Mouse (Mus musculus) T-helper 1 cell (primary cell): Measurements from ENCODE around the gene Acot11.

Source experiments
- in situ Hi-C: fragments of 300-600 bp; cut with MboI, MseI; formaldehyde crosslinking; loops from one replicate; pipeline ENCODE4 v1.15.1; 2025; ENCODE audit warnings: high pct_unique_total_duplicates

Acot11 gene

DNA sequence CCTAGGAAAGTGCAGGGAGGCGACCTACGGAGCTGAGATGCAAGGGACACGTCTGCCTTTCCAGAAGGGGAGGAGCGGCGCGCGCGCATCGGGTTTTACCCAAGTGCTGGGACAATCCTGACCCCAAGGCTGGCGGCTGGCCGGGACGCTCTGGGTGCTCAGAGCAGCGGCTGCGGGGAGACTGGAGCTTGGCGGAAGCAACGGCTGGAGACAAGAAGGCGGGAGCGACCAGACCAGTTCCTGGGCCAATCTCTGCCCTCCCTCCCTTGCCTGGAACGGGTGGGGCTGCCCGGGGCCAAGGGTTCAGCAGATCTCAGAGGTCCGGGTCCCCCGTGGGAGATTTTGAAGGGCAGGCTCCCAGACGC lies at the start of gene Acot11:
Gene Acot11 (minus strand): TSS at position 89 of the 365 bp plus-strand sequence.
- in situ Hi-C loops = no loop called here

DNA sequence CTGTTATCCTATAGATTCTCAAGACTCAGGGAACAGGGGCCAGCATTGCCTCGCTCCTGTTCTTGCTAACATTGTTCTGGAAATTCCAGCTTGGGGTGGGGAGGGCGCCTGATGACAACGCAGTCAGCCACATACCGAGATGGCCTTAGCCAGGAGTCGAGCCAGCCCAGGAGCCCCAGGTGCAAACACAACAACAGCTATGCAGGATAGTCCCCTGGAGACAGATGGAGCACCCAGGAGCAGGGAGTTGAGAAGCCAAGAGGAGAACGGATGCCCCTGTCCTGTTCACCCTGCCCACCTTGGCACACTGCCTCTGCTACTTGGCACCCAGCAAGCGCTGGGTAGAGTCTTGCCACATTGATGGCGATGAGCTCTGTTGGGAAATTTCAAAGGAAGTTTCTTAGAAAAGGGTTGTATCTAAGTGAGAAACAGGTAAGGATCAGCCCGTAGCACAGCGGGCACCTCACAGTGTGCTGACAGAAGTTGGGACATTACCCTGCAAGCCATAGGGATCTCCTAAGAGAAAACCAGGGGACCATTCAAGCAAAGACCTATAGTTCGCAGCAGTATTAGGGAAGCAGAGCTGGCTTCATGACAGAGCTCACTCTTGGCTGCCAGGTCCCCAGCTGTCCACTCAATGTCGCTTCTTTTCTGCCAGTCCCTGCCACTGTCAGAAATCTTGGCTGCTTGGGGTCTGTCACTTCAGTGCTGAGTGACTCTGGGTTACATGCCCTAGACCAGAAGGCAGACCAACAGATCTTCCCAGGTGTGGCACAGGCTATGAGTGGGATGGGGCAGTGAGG lies 43.7 kb upstream of the Acot11 start:
- in situ Hi-C loops = loop anchor here (25.0 kb wide), 1 partner anchor 139 kb away; no protein-coding TSS in a partner anchor

DNA sequence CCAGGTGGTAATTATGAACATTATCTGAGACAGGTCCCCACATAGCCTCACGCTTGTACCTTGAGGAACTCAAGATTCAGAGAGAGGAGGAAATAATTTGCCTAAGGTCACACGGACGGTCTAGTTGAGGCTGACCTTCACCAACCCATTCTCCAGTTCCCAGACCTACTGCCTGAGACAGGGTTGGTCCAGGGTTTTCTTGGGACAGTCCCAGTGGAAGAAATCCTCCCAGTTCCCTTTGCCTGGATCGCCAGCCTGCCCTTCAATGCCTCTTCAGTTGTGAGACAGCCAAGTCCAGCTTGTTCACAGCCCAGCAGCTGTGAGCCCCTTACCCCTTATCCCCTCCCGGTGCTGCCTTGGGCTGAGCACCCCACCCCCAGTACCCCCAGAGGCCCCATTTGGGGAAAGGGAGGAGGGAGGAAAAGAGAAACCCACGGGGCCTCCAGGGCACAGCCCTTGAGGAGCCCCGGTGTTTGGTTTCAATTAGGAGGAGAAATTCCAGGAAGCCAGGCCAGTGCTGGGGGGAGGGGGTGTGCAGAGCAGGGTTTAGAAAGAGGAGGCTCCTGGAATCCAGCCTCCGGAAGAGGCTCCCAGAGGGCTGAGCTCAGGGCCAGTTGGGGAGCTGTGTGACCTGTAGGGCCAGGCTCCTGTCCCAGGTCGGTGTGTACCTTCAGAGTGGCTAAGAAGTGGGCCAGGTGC lies 42.9 kb upstream of the Acot11 start:
- in situ Hi-C loops = loop anchor here (25.0 kb wide), 1 partner anchor 140 kb away; no protein-coding TSS in a partner anchor

DNA sequence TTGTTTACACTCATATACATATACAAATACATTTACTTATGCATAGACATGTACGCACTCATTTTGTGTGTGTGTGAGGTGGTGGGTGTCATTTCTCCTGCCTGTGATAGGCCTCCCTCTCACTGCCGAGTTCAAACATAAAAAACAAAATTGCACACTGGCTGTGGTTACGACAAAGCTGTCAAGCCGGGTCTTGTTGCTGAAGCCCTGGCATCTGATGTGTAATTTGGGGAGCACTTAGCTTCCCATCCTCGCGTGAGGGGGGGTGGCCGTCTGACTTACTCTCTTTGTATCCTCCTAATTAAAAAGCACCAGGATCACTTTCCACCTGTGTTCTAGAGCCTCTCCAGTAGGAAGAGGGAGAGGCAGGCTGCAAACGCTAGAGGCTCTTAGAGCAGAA lies 37.8 kb upstream of the Acot11 start:
- in situ Hi-C loops = loop anchor here (25.0 kb wide), 1 partner anchor 145 kb away; no protein-coding TSS in a partner anchor

DNA sequence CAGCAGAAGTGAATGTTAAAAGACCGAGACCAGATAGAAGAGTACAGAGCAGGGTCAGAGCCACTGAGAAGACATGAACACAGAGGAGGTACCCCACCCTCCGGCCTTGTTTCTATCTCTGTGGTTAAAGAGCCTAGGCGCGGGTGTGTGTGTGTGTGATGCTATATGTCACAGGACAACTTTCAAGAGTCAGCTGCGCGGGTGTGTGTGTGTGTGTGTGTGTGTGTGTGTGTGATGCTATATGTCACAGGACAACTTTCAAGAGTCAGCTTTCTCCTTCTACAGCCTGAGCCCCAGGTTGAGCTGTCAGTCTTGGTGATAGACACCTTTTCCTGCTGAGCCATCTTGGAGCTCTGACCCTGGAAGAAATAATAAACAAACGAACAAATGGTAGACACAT lies 37.1 kb upstream of the Acot11 start:
- in situ Hi-C loops = loop anchor here (25.0 kb wide), 1 partner anchor 145 kb away; no protein-coding TSS in a partner anchor

DNA sequence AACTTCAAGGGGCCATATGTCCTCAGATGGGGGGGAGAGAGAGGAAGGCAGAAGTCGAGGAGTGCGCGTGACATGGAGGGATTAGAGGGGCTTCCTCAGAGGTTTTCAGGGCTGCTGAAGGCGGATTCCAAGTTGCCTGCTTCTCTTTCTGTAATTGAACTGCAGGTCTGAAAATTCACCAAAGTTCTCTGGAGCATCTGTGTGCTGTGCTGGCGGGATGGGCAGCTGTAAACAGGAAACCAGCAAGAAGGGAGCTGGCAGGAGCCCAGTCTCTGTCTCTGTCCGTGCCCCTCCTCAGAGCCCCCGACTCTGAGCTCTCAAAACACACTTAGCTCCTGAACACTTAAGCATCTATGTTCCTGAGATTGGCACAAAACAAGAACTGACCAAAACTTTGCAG lies 36.5 kb upstream of the Acot11 start:
- in situ Hi-C loops = loop anchor here (25.0 kb wide), 1 partner anchor 146 kb away; no protein-coding TSS in a partner anchor

DNA sequence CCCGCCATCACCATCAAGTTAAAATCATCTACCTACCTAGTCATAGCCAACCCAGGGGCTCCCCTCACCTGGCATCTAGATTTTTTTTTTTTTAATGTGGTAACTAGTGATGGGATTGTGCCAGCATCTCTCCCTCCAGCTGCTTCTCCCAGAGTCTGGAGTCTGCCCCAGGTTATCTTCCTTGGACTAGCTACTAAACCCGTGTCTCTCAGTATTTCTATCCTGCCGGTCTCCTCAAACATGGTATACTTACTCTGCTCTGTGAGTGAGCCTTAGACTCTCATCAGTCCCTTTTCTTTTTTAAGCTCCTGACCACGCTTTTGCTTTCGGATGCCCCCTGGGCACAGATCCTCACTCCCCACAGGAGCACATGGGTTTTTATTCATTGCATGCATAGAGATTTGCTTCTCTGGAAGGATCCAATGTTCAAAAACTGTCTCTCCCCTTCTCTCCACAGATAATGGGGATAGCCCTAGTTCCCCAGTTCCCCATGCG lies 35.9 kb upstream of the Acot11 start:
- in situ Hi-C loops = loop anchor here (25.0 kb wide), 1 partner anchor 147 kb away; no protein-coding TSS in a partner anchor

DNA sequence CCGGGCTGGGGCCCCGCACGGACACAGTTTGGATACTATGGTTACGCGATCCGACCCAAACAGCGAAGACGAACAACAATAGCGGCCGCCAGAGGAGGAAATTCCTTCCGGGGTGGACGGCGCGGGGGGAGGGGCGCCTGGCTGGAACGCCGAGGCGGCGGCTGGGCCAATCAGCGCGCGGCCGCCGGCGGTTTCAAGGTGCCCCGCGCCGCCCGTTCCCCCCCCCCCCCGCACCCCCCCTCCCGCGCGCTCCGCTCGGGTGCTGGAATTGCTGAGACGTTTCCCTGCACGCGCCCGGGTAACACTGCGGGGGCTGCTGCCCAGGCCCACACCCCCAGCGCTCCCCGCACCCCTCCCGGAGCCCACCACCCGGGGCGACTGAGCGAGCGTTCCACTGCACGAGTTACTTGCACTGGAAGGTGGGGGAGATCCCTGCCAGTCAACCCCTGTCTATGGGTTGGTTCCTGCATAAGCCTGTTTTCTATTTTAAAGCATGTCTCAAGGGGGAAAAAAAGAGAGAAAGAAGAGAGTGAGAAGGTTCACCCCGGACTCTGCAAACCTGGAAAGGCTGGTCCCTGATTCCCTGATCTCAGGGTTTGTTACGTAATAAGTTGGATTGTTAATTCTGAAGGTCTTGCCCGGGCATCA lies 35.3 kb upstream of the Acot11 start:
- in situ Hi-C loops = loop anchor here (10.0 to 25.0 kb wide), 2 partner anchors 147 to 335 kb away; partner anchors contain the start of genes Tceanc2 and Tmem59

DNA sequence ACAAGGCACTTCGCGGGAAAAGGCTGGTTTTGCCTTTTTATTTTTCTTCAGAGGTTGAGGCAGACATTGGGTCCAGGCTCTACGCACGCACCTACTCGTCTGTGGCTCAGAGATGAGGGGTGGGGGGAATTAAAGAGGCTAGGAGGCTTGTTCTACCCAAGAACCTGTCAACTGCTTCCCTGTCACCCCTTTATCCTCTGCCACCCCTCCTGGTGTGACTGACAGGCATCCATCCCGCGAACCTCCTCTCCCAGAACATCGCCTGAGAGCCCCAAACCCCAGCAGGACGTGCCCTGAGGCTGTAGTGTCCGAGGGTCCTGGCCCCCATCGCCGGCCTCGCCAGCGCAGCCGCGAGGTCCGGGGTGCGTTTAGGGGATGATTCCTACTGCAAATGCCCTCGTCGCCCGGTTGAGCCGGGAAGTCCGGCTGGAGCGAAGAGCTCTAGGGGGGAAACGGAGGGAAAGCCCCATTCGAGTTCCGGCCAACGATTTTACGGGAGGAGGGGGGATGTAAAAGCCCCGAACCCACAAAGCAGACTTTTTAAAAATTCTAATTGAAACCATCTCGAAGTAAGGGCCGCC lies 34.5 kb upstream of the Acot11 start:
- in situ Hi-C loops = loop anchor here (10.0 to 25.0 kb wide), 2 partner anchors 148 to 335 kb away; partner anchors contain the start of genes Tceanc2 and Tmem59

DNA sequence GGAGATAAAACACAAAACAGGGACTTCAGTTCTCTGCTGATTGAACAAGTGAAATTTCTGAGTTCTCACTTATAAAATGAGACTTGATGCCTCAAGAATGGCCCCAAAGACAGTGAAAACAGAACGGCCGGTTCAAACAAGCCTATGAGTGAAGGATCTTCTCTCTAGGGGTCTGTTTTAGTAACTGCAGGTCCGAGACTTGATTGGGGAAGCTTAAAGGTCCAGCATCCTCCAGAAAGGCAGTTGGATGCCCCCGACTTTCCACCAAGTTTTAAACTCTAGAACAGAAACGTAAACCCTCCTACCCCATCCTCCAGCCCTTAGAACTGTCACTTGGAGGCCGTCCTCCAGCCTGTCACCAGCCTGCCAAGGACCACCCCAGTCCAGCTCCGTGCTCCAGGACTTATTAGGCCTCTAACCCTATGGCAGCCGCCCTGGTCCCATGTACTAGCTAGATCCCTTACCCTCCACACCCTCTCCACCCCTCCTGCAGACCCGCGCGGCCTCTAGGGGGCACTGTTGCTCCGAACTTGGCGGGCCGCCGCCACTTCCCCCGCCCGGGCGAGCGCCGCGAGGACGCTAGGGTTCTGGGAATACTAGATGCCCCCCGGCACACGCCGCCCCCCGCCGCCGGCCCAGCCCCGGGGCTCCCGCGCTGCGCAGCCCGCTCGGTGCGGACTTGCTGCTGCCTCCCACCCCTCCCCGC lies 33.9 kb upstream of the Acot11 start:
- in situ Hi-C loops = loop anchor here (10.0 to 25.0 kb wide), 2 partner anchors 149 to 336 kb away; partner anchors contain the start of genes Tceanc2 and Tmem59

DNA sequence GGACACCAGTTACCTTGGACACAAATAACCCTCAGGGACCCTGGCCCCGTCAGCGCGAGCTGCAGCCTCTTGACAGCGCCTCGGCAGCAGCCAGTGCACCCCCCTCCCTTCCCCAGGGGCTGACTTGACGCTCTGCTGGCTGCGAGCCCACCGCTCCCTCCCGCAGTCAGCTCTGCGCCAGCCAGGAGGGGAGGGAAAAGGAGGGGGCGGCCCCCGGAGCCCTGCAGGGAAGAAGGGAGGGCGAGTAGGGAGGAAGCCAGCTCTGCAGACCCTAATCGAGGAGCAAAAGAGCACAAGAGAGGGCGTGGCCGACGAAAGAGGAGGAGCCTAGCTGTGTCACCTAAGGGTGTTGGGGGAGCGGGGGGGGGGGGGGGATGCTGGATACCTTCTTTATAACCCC lies 33.2 kb upstream of the Acot11 start:
- in situ Hi-C loops = loop anchor here (10.0 to 25.0 kb wide), 2 partner anchors 149 to 337 kb away; partner anchors contain the start of genes Tceanc2 and Tmem59

DNA sequence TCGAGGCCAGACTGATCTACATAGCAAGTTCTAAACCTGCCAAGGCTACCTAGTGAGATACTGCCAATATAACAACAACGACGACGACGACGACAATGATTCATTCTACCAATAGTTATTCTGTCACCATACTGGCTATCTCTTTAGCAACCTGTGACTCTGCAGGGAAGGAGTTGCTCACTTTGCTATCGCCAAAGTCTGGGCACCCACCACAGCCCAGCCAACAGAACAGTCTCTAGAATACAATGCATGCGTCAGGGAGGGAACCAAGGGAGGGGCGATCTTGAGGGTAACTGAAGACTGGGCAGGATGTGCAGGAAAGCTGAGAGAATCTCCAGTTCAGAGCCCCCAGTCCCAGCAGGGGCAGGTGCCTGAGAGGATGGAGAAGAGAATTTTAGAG lies 32.6 kb upstream of the Acot11 start:
- in situ Hi-C loops = loop anchor here (10.0 to 25.0 kb wide), 2 partner anchors 150 to 337 kb away; partner anchors contain the start of genes Tceanc2 and Tmem59

DNA sequence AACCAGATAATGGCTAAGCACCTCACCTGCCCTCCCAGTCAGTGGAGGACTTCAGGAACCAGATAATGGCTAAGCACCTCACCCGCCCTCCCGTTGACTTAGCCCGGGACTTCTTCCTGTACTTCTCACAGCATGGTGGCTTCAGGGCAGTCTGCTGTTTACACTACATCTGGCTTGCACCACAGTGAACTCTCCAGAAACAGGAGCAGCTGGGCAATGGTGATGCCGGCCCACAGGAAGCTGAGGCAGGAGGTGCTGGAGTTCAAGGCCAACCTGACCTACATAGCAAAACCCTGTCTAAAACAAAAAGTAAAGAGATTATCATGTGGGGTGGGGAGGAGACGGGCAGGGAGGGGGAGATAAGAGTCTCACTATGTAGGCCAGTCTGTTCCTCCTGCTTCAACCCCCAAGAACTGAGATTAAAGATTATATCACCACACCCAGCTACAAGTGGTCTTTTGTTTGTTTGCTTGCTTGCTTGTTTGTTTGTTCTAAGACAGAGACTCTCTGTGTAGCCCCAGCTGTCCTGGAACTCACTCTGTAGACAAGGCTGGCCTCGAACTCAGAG lies 25.8 kb upstream of the Acot11 start:
- in situ Hi-C loops = loop anchor here (10.0 to 25.0 kb wide), 2 partner anchors 157 to 344 kb away; partner anchors contain the start of genes Tceanc2 and Tmem59

DNA sequence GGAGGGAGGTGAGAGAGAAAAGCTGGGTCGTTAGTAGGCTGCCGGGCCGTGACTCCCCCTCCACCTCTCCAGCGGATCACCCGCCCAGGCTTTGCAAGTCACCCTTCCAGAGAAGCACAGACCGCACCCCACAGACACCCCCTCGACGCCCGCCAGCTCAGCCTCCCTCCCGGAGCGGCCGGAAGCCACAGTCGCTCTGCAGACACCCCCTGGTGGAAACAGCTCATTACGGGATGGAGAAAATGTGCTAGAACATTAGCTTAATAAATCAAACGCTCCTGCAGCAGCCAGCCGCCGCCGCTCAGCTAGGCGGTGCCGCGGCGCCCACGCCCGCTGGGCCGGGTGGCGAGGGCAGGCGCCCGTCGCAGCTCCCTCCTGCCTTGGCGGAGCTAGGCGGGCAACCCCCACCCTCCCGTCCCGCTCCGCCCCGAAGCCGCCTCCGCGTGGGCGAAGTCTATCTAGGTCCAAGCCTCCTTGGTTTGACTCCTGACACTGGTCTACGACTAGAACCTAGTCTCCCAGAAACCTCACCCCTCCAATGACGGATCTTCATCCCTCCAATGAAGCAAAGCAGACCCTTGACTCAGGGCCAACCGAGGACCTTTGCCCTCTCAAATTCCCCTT lies 23.1 kb upstream of the Acot11 start:
- in situ Hi-C loops = loop anchor here (25.0 kb wide), 1 partner anchor 159 kb away; no protein-coding TSS in a partner anchor

DNA sequence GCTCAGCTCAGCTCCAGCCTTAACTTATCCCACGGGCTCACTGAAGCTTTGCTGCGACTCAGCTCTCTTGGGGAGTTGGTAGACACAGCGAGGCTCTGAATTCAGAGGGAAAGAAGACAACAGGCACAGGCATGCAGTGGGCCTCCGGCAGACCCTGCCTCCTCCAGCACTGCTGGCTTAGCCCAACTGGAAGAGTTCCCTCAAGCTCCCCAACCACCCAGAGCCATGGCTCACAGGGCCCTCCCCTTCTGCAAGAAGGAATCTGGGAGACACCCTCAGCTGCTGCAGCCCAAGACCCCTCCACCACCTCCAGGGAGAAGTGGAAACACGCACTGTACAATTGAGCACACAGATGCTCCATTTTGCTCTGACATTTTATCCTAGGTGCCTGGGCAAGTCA lies 20.4 kb upstream of the Acot11 start:
- in situ Hi-C loops = loop anchor here (25.0 kb wide), 1 partner anchor 162 kb away; no protein-coding TSS in a partner anchor

DNA sequence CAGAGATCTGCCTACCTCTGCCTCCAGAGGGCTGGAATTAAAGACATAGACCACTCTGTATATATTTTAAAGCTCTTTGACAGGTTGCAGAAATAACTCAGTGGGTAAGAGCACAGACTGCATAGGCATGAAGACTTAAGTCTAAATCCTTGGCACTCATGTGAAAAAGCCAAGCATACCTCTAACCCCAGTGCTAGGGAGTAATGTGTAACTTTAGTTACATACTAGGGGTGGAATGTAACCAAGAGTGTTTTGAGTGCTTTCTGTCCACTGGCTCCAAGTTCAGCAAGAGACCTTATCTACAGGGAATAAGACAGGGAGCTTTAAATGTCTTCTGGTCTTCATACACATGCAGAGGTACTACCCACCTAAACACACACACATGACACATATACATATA lies 14.6 kb upstream of the Acot11 start:
- in situ Hi-C loops = loop anchor here (5.0 kb wide), 1 partner anchor 338 kb away; no protein-coding TSS in a partner anchor

DNA sequence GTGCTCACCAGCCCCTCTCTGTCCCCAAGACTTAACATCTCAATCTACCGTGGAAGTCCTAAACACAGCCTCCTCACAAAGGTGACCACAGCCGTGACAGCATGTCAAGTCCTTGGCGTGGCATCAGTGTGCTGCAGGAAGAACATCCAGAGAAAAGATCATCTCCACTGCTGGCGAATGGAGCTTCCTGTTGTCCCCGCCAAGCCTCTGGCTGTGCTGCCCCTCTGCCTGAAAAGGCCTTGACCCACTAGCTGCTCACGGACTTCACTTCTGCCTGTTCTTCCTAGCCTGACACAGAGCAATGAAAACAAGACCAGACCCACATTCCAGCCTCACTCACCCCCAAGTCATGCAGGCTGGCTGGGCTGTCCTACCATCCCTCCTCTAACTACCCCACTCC lies 13.5 kb upstream of the Acot11 start:
- in situ Hi-C loops = loop anchor here (5.0 kb wide), 1 partner anchor 339 kb away; no protein-coding TSS in a partner anchor

DNA sequence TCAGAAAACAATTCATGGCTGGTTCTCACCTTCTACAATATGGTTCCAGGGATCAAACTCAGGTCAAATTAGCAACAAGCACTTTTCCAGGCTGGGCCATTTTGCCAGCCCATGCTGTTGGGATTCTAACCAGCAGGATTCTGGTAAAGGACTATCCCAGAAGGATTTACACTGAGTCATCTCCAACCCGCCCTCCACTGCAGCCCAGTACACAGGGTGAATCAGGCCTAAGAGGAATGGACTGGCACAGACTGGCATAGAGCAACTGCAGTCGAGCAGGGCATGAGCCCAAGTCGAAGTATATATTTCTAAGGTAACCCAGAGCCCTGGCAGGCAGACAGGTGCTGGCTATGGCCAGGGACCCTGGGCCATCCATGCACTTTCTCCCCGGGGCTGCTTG lies 12.2 kb upstream of the Acot11 start:
- in situ Hi-C loops = loop anchor here (5.0 kb wide), 1 partner anchor 340 kb away; no protein-coding TSS in a partner anchor
